Mouse (Mus musculus): Measurements from ENCODE around the gene Ahctf1. TPM values are rescaled to one million over a fixed set of nuclear protein-coding genes. Genes with fewer than 3 reads are reported as not detected.

Ahctf1 gene
- polyA plus RNA-seq, 1 experiment: 6.6 TPM

GRCm38 (mm10) chr1:179712658-179713057, 90.8 kb downstream of the Ahctf1 start:
- Histone ChIP-seq H3K27me3 (ENCODE audit: control insufficient read depth, insufficient read depth, insufficient read length) (no peaks in the 10 kb centered on the region), H3K36me3 (ENCODE audit: control insufficient read depth, insufficient read depth) (no peaks in the 10 kb centered on the region), H3K4me2 (ENCODE audit: low read depth) (no peak overlapping the region), H3ac (ENCODE audit: control insufficient read depth, insufficient read length) (no peak overlapping the region), H3K4me3 (no peak overlapping the region), H3K79me2 (ENCODE audit: control insufficient read depth, insufficient read depth) (no peaks in the 10 kb centered on the region)
- TF ChIP-seq E2F4 (IDR thresholded peaks at IDR 0.05; ENCODE audit: insufficient read depth): no peak
- TF ChIP-seq USF1 (IDR thresholded peaks at IDR 0.05; ENCODE audit: low read depth): no peak
- no peak for TF ChIP-seq MYOD1 (IDR thresholded peaks at IDR 0.05; ENCODE audit: control insufficient read depth in 1 of 3, insufficient read length in 2 of 3, low read depth in 2 of 3)
- no peak for TF ChIP-seq MYOG (IDR thresholded peaks at IDR 0.05; ENCODE audit: control insufficient read depth in 1 of 3, insufficient read depth in 1 of 3, insufficient read length in 2 of 3, low read depth in 2 of 3)

GRCm38 (mm10) chr1:179710739-179711138, 92.7 kb downstream of the Ahctf1 start:
- TF ChIP-seq TCF12 (IDR thresholded peaks at IDR 0.05; ENCODE audit: insufficient read depth, poor library complexity, severe bottlenecking) (no peak), SRF (IDR thresholded peaks at IDR 0.05; ENCODE audit: control insufficient read depth, insufficient read length, low read depth) (no peak), TCF3 (IDR thresholded peaks at IDR 0.05; ENCODE audit: insufficient read length, low read depth) (no peak), E2F4 (IDR thresholded peaks at IDR 0.05; ENCODE audit: insufficient read depth) (no peak), MYOD1 (IDR thresholded peaks at IDR 0.05; ENCODE audit: control insufficient read depth in 1 of 3, insufficient read length in 2 of 3, low read depth in 2 of 3) (no peak), MYOG (IDR thresholded peaks at IDR 0.05; ENCODE audit: control insufficient read depth in 1 of 3, insufficient read depth in 1 of 3, insufficient read length in 2 of 3, low read depth in 2 of 3) (no peak), MAX (IDR thresholded peaks at IDR 0.05; ENCODE audit: low read depth) (no peak)

GRCm38 (mm10) chr1:179709390-179709789, 94.1 kb downstream of the Ahctf1 start:
- H3K4me2 ChIP-seq (ENCODE audit: low read depth): peak overlapping the region; percentile 66
- no peaks in the 10 kb centered on the region for H3K79me2 ChIP-seq (ENCODE audit: control insufficient read depth, insufficient read depth)
- H3K27me3 ChIP-seq (ENCODE audit: control insufficient read depth, insufficient read depth, insufficient read length): no peaks in the 10 kb centered on the region
- no peak overlapping the region for H3ac ChIP-seq (ENCODE audit: control insufficient read depth, insufficient read length)
- H3K36me3 ChIP-seq (ENCODE audit: control insufficient read depth, insufficient read depth): no peaks in the 10 kb centered on the region
- TF ChIP-seq MYOD1 (IDR thresholded peaks at IDR 0.05; ENCODE audit: control insufficient read depth in 1 of 3, insufficient read length in 2 of 3, low read depth in 2 of 3) (peak in 2 of 3 experiments; percentile 13 to 82), MYOG (IDR thresholded peaks at IDR 0.05; ENCODE audit: control insufficient read depth in 1 of 3, insufficient read depth in 1 of 3, insufficient read length in 2 of 3, low read depth in 2 of 3) (peak in 1 of 3 experiments; percentile 85), USF1 (IDR thresholded peaks at IDR 0.05; ENCODE audit: low read depth) (no peak), CEBPB (IDR thresholded peaks at IDR 0.05; ENCODE audit: insufficient read depth, poor library complexity, severe bottlenecking) (peak; percentile 69; the same call in 1 of the 2 replicates), POLR2A (IDR thresholded peaks at IDR 0.05; ENCODE audit: insufficient read length, low read depth) (no peak)
- no peak overlapping the region for H3K4me3 ChIP-seq

More at GRCm38 (mm10) chr1:179710739-179711138, 92.7 kb downstream of the Ahctf1 start:
- H3K27me3 ChIP-seq (ENCODE audit: control insufficient read depth, insufficient read depth, insufficient read length): no peaks in the 10 kb centered on the region
- H3K36me3 ChIP-seq (ENCODE audit: control insufficient read depth, insufficient read depth): no peaks in the 10 kb centered on the region
- no peak overlapping the region for H3K4me2 ChIP-seq (ENCODE audit: low read depth)
- H3ac ChIP-seq (ENCODE audit: control insufficient read depth, insufficient read length): no peak overlapping the region
- H3K79me2 ChIP-seq (ENCODE audit: control insufficient read depth, insufficient read depth): no peaks in the 10 kb centered on the region
- no peak overlapping the region for H3K4me3 ChIP-seq

GRCm38 (mm10) chr1:179705154-179705553, 98.3 kb downstream of the Ahctf1 start:
- H3K4me3 ChIP-seq: no peak overlapping the region
- peaks cover 13% of the 10 kb centered on the region for H3K27me3 ChIP-seq (ENCODE audit: control insufficient read depth, insufficient read depth, insufficient read length)
- no peak overlapping the region for H3K4me2 ChIP-seq (ENCODE audit: low read depth)
- no peak for TF ChIP-seq MYOD1 (IDR thresholded peaks at IDR 0.05; ENCODE audit: control insufficient read depth in 1 of 3, insufficient read length in 2 of 3, low read depth in 2 of 3)
- no peak for TF ChIP-seq MYOG (IDR thresholded peaks at IDR 0.05; ENCODE audit: control insufficient read depth in 1 of 3, insufficient read depth in 1 of 3, insufficient read length in 2 of 3, low read depth in 2 of 3)
- no peak for TF ChIP-seq SRF (IDR thresholded peaks at IDR 0.05; ENCODE audit: control insufficient read depth, insufficient read length, low read depth)
- no peak for TF ChIP-seq REST (IDR thresholded peaks at IDR 0.05; ENCODE audit: insufficient read depth, insufficient read length)
- TF ChIP-seq POLR2AphosphoS2 (IDR thresholded peaks at IDR 0.05; ENCODE audit: insufficient read length, low read depth): no peak
- no peak for TF ChIP-seq MAX (IDR thresholded peaks at IDR 0.05; ENCODE audit: low read depth)
- TF ChIP-seq USF1 (IDR thresholded peaks at IDR 0.05; ENCODE audit: low read depth): no peak
- TF ChIP-seq TCF12 (IDR thresholded peaks at IDR 0.05; ENCODE audit: insufficient read depth, poor library complexity, severe bottlenecking): no peak
- TF ChIP-seq POLR2A (IDR thresholded peaks at IDR 0.05; ENCODE audit: insufficient read length, low read depth): no peak
- no peak for TF ChIP-seq E2F4 (IDR thresholded peaks at IDR 0.05; ENCODE audit: insufficient read depth)
- no peak for TF ChIP-seq TCF3 (IDR thresholded peaks at IDR 0.05; ENCODE audit: insufficient read length, low read depth)
- no peak for TF ChIP-seq CEBPB (IDR thresholded peaks at IDR 0.05; ENCODE audit: insufficient read depth, poor library complexity, severe bottlenecking)
- no peaks in the 10 kb centered on the region for H3K36me3 ChIP-seq (ENCODE audit: control insufficient read depth, insufficient read depth)
- H3ac ChIP-seq (ENCODE audit: control insufficient read depth, insufficient read length): no peak overlapping the region
- H3K79me2 ChIP-seq (ENCODE audit: control insufficient read depth, insufficient read depth): no peaks in the 10 kb centered on the region

GRCm38 (mm10) chr1:179704150-179704549, 99.3 kb downstream of the Ahctf1 start:
- H3K79me2 ChIP-seq (ENCODE audit: control insufficient read depth, insufficient read depth): no peaks in the 10 kb centered on the region
- H3ac ChIP-seq (ENCODE audit: control insufficient read depth, insufficient read length): no peak overlapping the region
- TF ChIP-seq MAX (IDR thresholded peaks at IDR 0.05; ENCODE audit: low read depth) (no peak), REST (IDR thresholded peaks at IDR 0.05; ENCODE audit: insufficient read depth, insufficient read length) (no peak), CEBPB (IDR thresholded peaks at IDR 0.05; ENCODE audit: insufficient read depth, poor library complexity, severe bottlenecking) (no peak), USF1 (IDR thresholded peaks at IDR 0.05; ENCODE audit: low read depth) (no peak)
- no peak overlapping the region for H3K4me2 ChIP-seq (ENCODE audit: low read depth)
- peaks cover 17% of the 10 kb centered on the region for H3K27me3 ChIP-seq (ENCODE audit: control insufficient read depth, insufficient read depth, insufficient read length)
- no peak overlapping the region for H3K4me3 ChIP-seq
- no peaks in the 10 kb centered on the region for H3K36me3 ChIP-seq (ENCODE audit: control insufficient read depth, insufficient read depth)

Other genes with a start within 250 kb of the Ahctf1 start
- 43.0 TPM for gene Sccpdh, start 135.5 kb downstream of the Ahctf1 start, polyA plus RNA-seq (2012; fragmentation: generic; extraction: Trizol)
- gene Kif28, start 58.4 kb downstream of the Ahctf1 start, polyA plus RNA-seq (2012; fragmentation: generic; extraction: Trizol): 0.06 TPM
- 0.04 TPM for gene Gm10518, start 304 bp downstream of the Ahctf1 start, polyA plus RNA-seq (2012; fragmentation: generic; extraction: Trizol)
- 14.3 TPM for gene Cdc42bpa, start 156.8 kb upstream of the Ahctf1 start, polyA plus RNA-seq (2012; fragmentation: generic; extraction: Trizol)

Data from myocyte (in vitro differentiated cells).